In genomic region chrX:99463962-99464361, GRCm38 (mm10) we compare ENCODE assay signal across 8 mouse cellular contexts. TPM values are rescaled to one million over a fixed set of nuclear protein-coding genes. Genes with fewer than 3 reads are reported as not detected.
DNase-seq lines count a peak whose midpoint lies in the region; ATAC-seq and TF ChIP-seq lines count a peak whose summit lies in the region.

No protein-coding gene starts in this region.

- no peak overlapping the region for H3K27ac ChIP-seq in embryonic facial prominence, embryonic 10.5 days (replicated peaks)

- peaks cover 29% of the 10 kb centered on the region for H3K4me1 ChIP-seq in E14TG2a.4 (replicated peaks; ENCODE audit: low read depth, low read length)
- peaks cover 34% of the 10 kb centered on the region for H3K4me1 ChIP-seq in embryonic facial prominence, embryonic 10.5 days

- no peaks in the 10 kb centered on the region for H3K27me3 ChIP-seq in E14TG2a.4 (ENCODE audit: insufficient read depth, low read length)
- H3K27me3 ChIP-seq in embryonic facial prominence, embryonic 10.5 days (replicated peaks; ENCODE audit: low read depth, poor library complexity, severe bottlenecking), result peaks cover 89% of the 10 kb centered on the region

- TF ChIP-seq CTCF in E14TG2a.4 (conservative IDR thresholded peaks at IDR 0.05; ENCODE audit: low read length), result peak; percentile 47

- 45% methylated on average over 6 of the region's 6 CpGs for WGBS in embryonic facial prominence, embryonic 10.5 days

- H3K36me3 ChIP-seq in E14TG2a.4 (ENCODE audit: insufficient read depth, low read length), result peaks cover 36% of the 10 kb centered on the region
- peaks cover 34% of the 10 kb centered on the region for H3K36me3 ChIP-seq in embryonic facial prominence, embryonic 10.5 days (replicated peaks)

- no peak for ATAC-seq in cerebellum, adult (ENCODE audit: insufficient number of reproducible peaks, low FRiP score, low TSS enrichment)
- ATAC-seq in megakaryocyte progenitor cell, adult 5-6 weeks (replicated peaks; ENCODE audit: poor library complexity), result peak; percentile 61

- H3K9me3 ChIP-seq in E14TG2a.4 (ENCODE audit: low read length), result no peaks in the 10 kb centered on the region
- H3K9me3 ChIP-seq in embryonic facial prominence, embryonic 10.5 days, result no peaks in the 10 kb centered on the region

- no peak overlapping the region for H3K4me3 ChIP-seq in E14TG2a.4 (replicated peaks; ENCODE audit: low read length)
- H3K4me3 ChIP-seq in embryonic facial prominence, embryonic 10.5 days, result no peak overlapping the region

- DNase-seq in cerebellum, adult 11-12 months, result peak; percentile 21
- peak; percentile 26 for DNase-seq in embryonic facial prominence, embryonic 10.5 days (ENCODE audit: low spot score)
- peak; percentile 39 for DNase-seq in kidney, adult 9 months
- no peak for DNase-seq in urinary bladder, postnatal 4 days (ENCODE audit: low spot score in 2 of 2)
- DNase-seq in thymus, postnatal 36 days, result no peak

RNA-seq across cellular contexts. Expression of gene Pja1, which starts 7.1 kb away (rescaled TPM):
- polyA plus RNA-seq in embryonic facial prominence, embryonic 10.5 days (2016; fragmentation: Nextera tagmentation; extraction: Ambion mirVana), result 181 and 185 TPM in 2 replicates
- 14.6 and 14.8 TPM in 2 replicates for total RNA-seq in megakaryocyte progenitor cell, adult 5-6 weeks (2015)
- total RNA-seq in megakaryocyte progenitor cell, adult 5-6 weeks (2017), result 35.2 and 40.4 TPM in 2 replicates

Comparison
In these comparisons a context has a peak if more than half of its experiments do, and no peak if none do; other contexts are left out.
1. DNase-seq: peak in cerebellum, adult 11-12 months (single experiment), embryonic facial prominence, embryonic 10.5 days (single experiment) and kidney, adult 9 months (single experiment); none in urinary bladder, postnatal 4 days (0 of 2) and thymus, postnatal 36 days (0 of 2).